Mouse (Mus musculus) granulocyte monocyte progenitor cell, adult 5-6 weeks (primary cell): ENCODE measurements around the gene Ubash3a. TPM values are rescaled to one million over a fixed set of nuclear protein-coding genes. Genes with fewer than 3 reads are reported as not detected.

Experiments
- ATAC-seq: replicated peaks from 2 replicates; pipeline ENCODE4 v1.8.0; 2016; ENCODE audit warnings: mild to moderate bottlenecking, moderate TSS enrichment, inconsistent platforms; ENCODE audit not compliant: poor library complexity, severe bottlenecking
- total RNA-seq, 2 experiments: library from RNA; stranded (forward) in 1 of 2; stranded (reverse) in 1 of 2; fragments of 200-712, 200-1000 nt in 1 of 2; fragments of >200 nt in 1 of 2; fragmentation: Nextera tagmentation in 1 of 2; gene quantifications; 2 replicates each; pipeline ENCODE4 v1.2.3; 2014 to 2017

Gene Ubash3a
- total RNA-seq (2014; fragmentation: Nextera tagmentation) (36.4 and 50.2 TPM in 2 replicates), total RNA-seq (2017) (35.5 and 39.5 TPM in 2 replicates)

- peak; percentile 82 for ATAC-seq
Measured at GRCm38 (mm10) chr17:31207771-31208334, at the start of gene Ubash3a. Gene Ubash3a (plus strand): TSS chr17:31207873.

- no peak for ATAC-seq
Measured at GRCm38 (mm10) chr17:31157921-31158320, 49.8 kb upstream of the Ubash3a start.

GRCm38 (mm10) chr17:31160291-31160690 lies 47.4 kb upstream of the Ubash3a start:
- no peak for ATAC-seq

GRCm38 (mm10) chr17:31162607-31163006 lies 45.1 kb upstream of the Ubash3a start:
- peak; percentile 59 for ATAC-seq

GRCm38 (mm10) chr17:31163821-31164220 lies 43.9 kb upstream of the Ubash3a start:
- ATAC-seq = no peak

- no peak for ATAC-seq
Measured at GRCm38 (mm10) chr17:31165127-31165526, 42.5 kb upstream of the Ubash3a start, which contains the start of gene Tff1. Gene Tff1 (minus strand): TSS chr17:31165277.

GRCm38 (mm10) chr17:31169796-31170195 lies 37.9 kb upstream of the Ubash3a start:
- ATAC-seq = no peak

- ATAC-seq = peak; percentile 17; the same call in 1 of the 2 replicates
Measured at GRCm38 (mm10) chr17:31176321-31176720, 31.4 kb upstream of the Ubash3a start.

GRCm38 (mm10) chr17:31181490-31181889 lies 26.2 kb upstream of the Ubash3a start:
- peak; percentile 96 for ATAC-seq

- ATAC-seq = no peak
Measured at GRCm38 (mm10) chr17:31183180-31183974, 24.3 kb upstream of the Ubash3a start.

GRCm38 (mm10) chr17:31184269-31184990 lies 23.2 kb upstream of the Ubash3a start:
- no peak for ATAC-seq

GRCm38 (mm10) chr17:31187370-31187769 lies 20.3 kb upstream of the Ubash3a start:
- ATAC-seq = peak; percentile 85

- ATAC-seq = no peak
Measured at GRCm38 (mm10) chr17:31191825-31192224, 15.8 kb upstream of the Ubash3a start.

- no peak for ATAC-seq
Measured at GRCm38 (mm10) chr17:31192663-31193062, 15.0 kb upstream of the Ubash3a start.

- no peak for ATAC-seq
Measured at GRCm38 (mm10) chr17:31193360-31193759, 14.3 kb upstream of the Ubash3a start.

- ATAC-seq = no peak
Measured at GRCm38 (mm10) chr17:31195207-31195606, 12.5 kb upstream of the Ubash3a start.

- peak; percentile 85 for ATAC-seq
Measured at GRCm38 (mm10) chr17:31196283-31196682, 11.4 kb upstream of the Ubash3a start.

GRCm38 (mm10) chr17:31198877-31199276 lies 8.8 kb upstream of the Ubash3a start, which contains the start of gene Tmprss3:
Gene Tmprss3 (minus strand): TSS chr17:31198977.
- ATAC-seq = no peak

GRCm38 (mm10) chr17:31208654-31209053 lies 981 bp downstream of the Ubash3a start:
- peak; percentile 57 for ATAC-seq

- ATAC-seq = no peak
Measured at GRCm38 (mm10) chr17:31209376-31209930, 1.8 kb downstream of the Ubash3a start.

GRCm38 (mm10) chr17:31210299-31210698 lies 2.6 kb downstream of the Ubash3a start:
- ATAC-seq = no peak
